Mouse (Mus musculus) hindbrain, embryonic 16.5 days (tissue): ENCODE results near the gene Map2k1. TPM values are rescaled to one million over a fixed set of nuclear protein-coding genes. Genes with fewer than 3 reads are reported as not detected.
"Not testable (repeated sequence)": the region's sequence is repeated elsewhere in the genome, so short reads cannot be mapped to it uniquely, and the experiment has no call there.

Experiments
- ATAC-seq: fragments of 200-750 bp; cut with Nextera tagmentation; 2 replicates; pipeline ENCODE4 v1.8.0; 2017; ENCODE audit warnings: moderate TSS enrichment, moderate library complexity
- H3K27ac ChIP-seq: fragments of 300-500 bp; sonication (generic); 2 replicates; pipeline ENCODE4 v1.5.1; 2014; ENCODE audit warnings: low read depth, mild to moderate bottlenecking, control low read depth, low read length, moderate library complexity
- H3K27me3 ChIP-seq: fragments of 300-500 bp; sonication (generic); replicated peaks from 2 replicates; pipeline ENCODE4 v1.6.1; 2014; ENCODE audit warnings: low read length; ENCODE audit not compliant: control insufficient read depth, insufficient read depth
- H3K36me3 ChIP-seq: fragments of 300-500 bp; sonication (generic); 2 replicates; pipeline ENCODE4 v1.6.1; 2014; ENCODE audit warnings: mild to moderate bottlenecking, low read length, moderate library complexity, mixed read lengths; ENCODE audit not compliant: control insufficient read depth, insufficient read depth
- H3K4me1 ChIP-seq: fragments of 300-500 bp; sonication (generic); 2 replicates; pipeline ENCODE4 v1.6.1; 2014; ENCODE audit warnings: low read depth, low read length; ENCODE audit not compliant: control insufficient read depth, insufficient read depth
- H3K4me2 ChIP-seq: fragments of 300-500 bp; sonication (generic); 2 replicates; pipeline ENCODE4 v1.6.1; 2014; ENCODE audit warnings: mild to moderate bottlenecking, low read length, control low read depth, moderate library complexity
- H3K4me3 ChIP-seq: fragments of 300-500 bp; sonication (generic); 2 replicates; pipeline ENCODE4 v1.5.1; 2014; ENCODE audit warnings: mild to moderate bottlenecking, low read length, control low read depth, moderate library complexity
- H3K9ac ChIP-seq: fragments of 300-500 bp; sonication (generic); 2 replicates; pipeline ENCODE4 v1.6.1; 2014; ENCODE audit warnings: low read depth, mild to moderate bottlenecking, control low read depth, low read length, moderate library complexity
- H3K9me3 ChIP-seq: fragments of 300-500 bp; sonication (generic); 2 replicates; pipeline ENCODE4 v1.6.1; 2014; ENCODE audit warnings: mild to moderate bottlenecking, low read length, moderate library complexity; ENCODE audit not compliant: control insufficient read depth
- WGBS: fragments of 180-500 bp; shearing (Covaris S2); extraction: QIAGEN DNeasy Blood & Tissue Kit; methylation state at CpG from one replicate; pipeline ENCODE4 v1.1.7; 2014; 5-methylcytosine and 5-hydroxymethylcytosine counted together
- polyA plus RNA-seq: library from polyadenylated mRNA; unstranded; fragments of >200 nt; fragmentation: Nextera tagmentation; extraction: Ambion mirVana; gene quantifications from 2 replicates; pipeline ENCODE4 v1.2.1, GENCODE M21; 2015

Map2k1 gene
- polyA plus RNA-seq, 1 experiment from 2014 or later = 83.9 TPM

DNA sequence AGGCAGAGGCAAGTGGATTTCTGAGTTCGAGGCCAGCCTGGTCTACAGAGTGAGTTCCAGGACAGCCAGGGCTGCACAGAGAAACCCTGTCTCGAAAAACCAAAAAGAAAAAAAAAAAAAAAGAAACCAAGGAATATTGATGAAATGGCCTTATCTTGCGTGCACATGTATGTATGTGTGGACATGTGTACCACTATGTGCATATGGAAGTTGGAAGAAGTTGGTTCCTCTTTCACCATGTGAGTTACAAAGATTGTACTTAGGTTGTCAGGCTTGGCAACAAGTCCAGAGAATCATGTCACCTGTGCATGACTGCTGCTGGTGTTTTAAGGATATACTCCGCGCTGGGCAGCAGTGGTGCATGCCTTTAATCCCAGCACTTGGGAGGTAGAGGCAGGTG is 70.1 kb downstream of the Map2k1 start:
- WGBS = 88% methylated on average over 5 of the region's 5 CpGs
- not testable (repeated sequence) for H3K27me3 ChIP-seq, H3K27ac ChIP-seq, ATAC-seq, H3K9ac ChIP-seq, H3K36me3 ChIP-seq, H3K4me2 ChIP-seq, H3K4me1 ChIP-seq, H3K9me3 ChIP-seq, H3K4me3 ChIP-seq

- H3K4me1 ChIP-seq = peaks cover 18% of the 10 kb centered on the region
- under 1% methylated on average over 35 of the region's 35 CpGs for WGBS
- H3K4me3 ChIP-seq = peak within 1 kb of the TSS; percentile 53
- peak; percentile 95 for ATAC-seq
- H3K9ac ChIP-seq = peak within 1 kb of the TSS; percentile 74
- H3K27ac ChIP-seq = peak within 1 kb of the TSS; percentile 75
- H3K9me3 ChIP-seq = no peaks in the 10 kb centered on the region
- no peaks in the 10 kb centered on the region for H3K27me3 ChIP-seq
- H3K36me3 ChIP-seq = peaks cover 29% of the 10 kb centered on the region
- H3K4me2 ChIP-seq = peak within 1 kb of the TSS; percentile 70
These were observed 74.3 kb downstream of the Map2k1 start, which contains the start of gene Snapc5 for GRCm38 (mm10) chr9:64178974-64179646. TSS of gene Snapc5 (plus strand) at chr9:64179274.

DNA sequence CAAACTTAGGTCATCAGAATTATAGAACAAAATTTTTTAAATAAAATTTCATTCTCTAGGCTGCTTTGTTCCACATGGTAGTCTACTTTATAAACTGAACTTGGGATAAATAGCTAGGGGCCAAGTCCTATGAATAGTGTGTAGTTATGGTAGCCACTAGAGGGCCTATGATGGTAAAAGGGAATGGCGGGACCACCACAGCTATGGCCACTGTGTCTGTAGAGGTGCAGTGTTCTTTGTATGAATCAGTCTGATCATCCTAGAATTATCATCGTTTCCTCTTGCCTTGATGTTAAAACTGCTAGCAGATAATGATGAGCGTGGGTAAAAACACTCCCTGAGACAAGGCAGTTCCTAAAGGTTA is 74.8 kb downstream of the Map2k1 start:
- no peak overlapping the region; the same call in 1 of the 2 replicates for H3K9ac ChIP-seq
- peaks cover 18% of the 10 kb centered on the region for H3K4me1 ChIP-seq

DNA sequence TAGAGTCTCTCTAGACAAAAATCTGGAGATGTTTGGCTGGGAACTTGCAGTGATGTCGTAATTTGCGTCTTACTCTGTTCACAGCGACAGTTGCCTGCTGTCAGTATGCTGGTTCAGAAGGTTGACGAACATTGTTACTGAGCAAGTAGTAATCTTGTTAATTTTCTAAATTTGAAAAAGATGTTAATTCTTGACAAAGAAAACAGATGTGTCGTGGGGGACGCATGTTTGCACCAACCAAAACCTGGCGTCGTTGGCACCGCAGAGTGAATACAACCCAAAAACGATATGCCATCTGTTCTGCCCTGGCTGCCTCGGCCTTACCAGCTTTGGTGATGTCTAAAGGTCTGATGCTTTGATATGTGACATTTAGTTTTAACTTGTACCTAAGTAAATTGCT is 78.1 kb downstream of the Map2k1 start:
- no peaks in the 10 kb centered on the region for H3K27me3 ChIP-seq
- no peak overlapping the region for H3K4me2 ChIP-seq
- peaks cover 26% of the 10 kb centered on the region for H3K36me3 ChIP-seq
- ATAC-seq = no peak
- WGBS = 90% methylated on average over 11 of the region's 11 CpGs
- H3K9ac ChIP-seq = no peak overlapping the region
- no peak overlapping the region for H3K4me3 ChIP-seq
- no peak overlapping the region for H3K27ac ChIP-seq
- no peaks in the 10 kb centered on the region for H3K9me3 ChIP-seq
- peaks cover 23% of the 10 kb centered on the region for H3K4me1 ChIP-seq

More for the DNA sequence above, 74.8 kb downstream of the Map2k1 start:
- Histone ChIP-seq H3K27ac (peak overlapping the region; percentile 75), H3K4me2 (peak overlapping the region; percentile 70), H3K36me3 (peaks cover 29% of the 10 kb centered on the region), H3K27me3 (no peaks in the 10 kb centered on the region), H3K9me3 (no peaks in the 10 kb centered on the region), H3K4me3 (peak overlapping the region; percentile 53; the same call in 1 of the 2 replicates)
- ATAC-seq = peak; percentile 61
- 30% methylated on average over 3 of the region's 3 CpGs for WGBS

GRCm38 (mm10) chr9:64174766-64175165 is 78.7 kb downstream of the Map2k1 start:
- Histone ChIP-seq H3K4me2 (peak overlapping the region; percentile 91), H3K4me1 (peaks cover 19% of the 10 kb centered on the region), H3K27me3 (no peaks in the 10 kb centered on the region), H3K9me3 (no peaks in the 10 kb centered on the region), H3K4me3 (peak overlapping the region; percentile 87; the same call in 1 of the 2 replicates), H3K27ac (no peak overlapping the region), H3K36me3 (peaks cover 26% of the 10 kb centered on the region), H3K9ac (no peak overlapping the region)
- ATAC-seq = no peak
- WGBS = 73% methylated on average over 8 of the region's 8 CpGs

- H3K36me3 ChIP-seq = peaks cover 26% of the 10 kb centered on the region
- no peak overlapping the region for H3K27ac ChIP-seq
- peak overlapping the region; percentile 84 for H3K9ac ChIP-seq
- H3K4me1 ChIP-seq = peaks cover 16% of the 10 kb centered on the region
- peak overlapping the region; percentile 91 for H3K4me2 ChIP-seq
- no peaks in the 10 kb centered on the region for H3K27me3 ChIP-seq
- H3K4me3 ChIP-seq = peak overlapping the region; percentile 87
- no peaks in the 10 kb centered on the region for H3K9me3 ChIP-seq
- no peak for ATAC-seq
These were observed 79.1 kb downstream of the Map2k1 start for GRCm38 (mm10) chr9:64174341-64174740.

- ATAC-seq = no peak
- Histone ChIP-seq H3K9me3 (no peaks in the 10 kb centered on the region), H3K4me2 (peak overlapping the region; percentile 91), H3K27ac (peak overlapping the region; percentile 88), H3K36me3 (peaks cover 26% of the 10 kb centered on the region), H3K9ac (peak overlapping the region; percentile 84), H3K4me1 (peaks cover 16% of the 10 kb centered on the region), H3K4me3 (peak overlapping the region; percentile 87), H3K27me3 (no peaks in the 10 kb centered on the region)
- under 1% methylated on average over 16 of the region's 16 CpGs for WGBS
These were observed 79.7 kb downstream of the Map2k1 start for GRCm38 (mm10) chr9:64173666-64174220.

- H3K4me2 ChIP-seq = peak within 1 kb of the TSS; percentile 91
- peak; percentile 88 for ATAC-seq
- WGBS = under 1% methylated on average over 41 of the region's 42 CpGs
- peak within 1 kb of the TSS; percentile 84 for H3K9ac ChIP-seq
- H3K27me3 ChIP-seq = no peaks in the 10 kb centered on the region
- H3K9me3 ChIP-seq = no peaks in the 10 kb centered on the region
- peak within 1 kb of the TSS; percentile 87 for H3K4me3 ChIP-seq
- H3K36me3 ChIP-seq = peaks cover 26% of the 10 kb centered on the region
- peak within 1 kb of the TSS; percentile 88 for H3K27ac ChIP-seq
- peaks cover 16% of the 10 kb centered on the region for H3K4me1 ChIP-seq
These were observed 80.4 kb downstream of the Map2k1 start, which contains the start of the genes Zwilch and Rpl4 for GRCm38 (mm10) chr9:64172816-64173665. TSS of gene Zwilch (minus strand) at chr9:64173104. TSS of gene Rpl4 (plus strand) at chr9:64173375.
